Mouse (Mus musculus) ES-E14 (cell line): Measurements from ENCODE around the gene Iqsec1. TPM values are rescaled to one million over a fixed set of nuclear protein-coding genes. Genes with fewer than 3 reads are reported as not detected.

ENCODE experiments used
- DNase-seq: peaks from one replicate; pipeline ENCODE4 v3.0.0-alpha.2; 2013; ENCODE audit warnings: low read depth, low spot score
- H3K27ac ChIP-seq: 2 replicates; pipeline ENCODE4 v1.5.1; 2012; ENCODE audit warnings: low read depth, mild to moderate bottlenecking, low read length, moderate library complexity, mixed read lengths; ENCODE audit not compliant: poor library complexity, insufficient read depth, severe bottlenecking
- H3K36me3 ChIP-seq: 2 replicates; pipeline ENCODE4 v1.6.1; 2012; ENCODE audit warnings: mild to moderate bottlenecking, low read length, moderate library complexity, mixed read lengths; ENCODE audit not compliant: control insufficient read depth, poor library complexity, insufficient read depth, severe bottlenecking
- H3K4me1 ChIP-seq, 2 experiments: fragments of 150-350 bp in 1 of 2; sonication (generic) in 1 of 2; 2 replicates each; pipeline ENCODE4 v1.6.1; 2012; ENCODE audit warnings: low read length in 2 of 2, mild to moderate bottlenecking in 1 of 2, mixed read lengths in 1 of 2; ENCODE audit not compliant: control insufficient read depth in 2 of 2, insufficient read depth in 2 of 2, poor library complexity in 1 of 2
- H3K4me3 ChIP-seq, 2 experiments: fragments of 150-350 bp in 1 of 2; sonication (generic) in 1 of 2; 2 replicates each; pipeline ENCODE4 v1.5.1; 2012; ENCODE audit warnings: low read length in 2 of 2, low read depth in 1 of 2, mild to moderate bottlenecking in 1 of 2, mixed read lengths in 1 of 2; ENCODE audit not compliant: insufficient read depth in 1 of 2, poor library complexity in 1 of 2, severe bottlenecking in 1 of 2
- H3K9ac ChIP-seq: 2 replicates; pipeline ENCODE4 v1.6.1; 2012; ENCODE audit warnings: low read depth, mild to moderate bottlenecking, low read length, mixed read lengths; ENCODE audit not compliant: poor library complexity, insufficient read depth, severe bottlenecking
- H3K9me3 ChIP-seq: fragments of 150-350 bp; sonication (generic); 2 replicates; pipeline ENCODE4 v1.6.1; 2012; ENCODE audit warnings: low read depth, mild to moderate bottlenecking, low read length; ENCODE audit not compliant: control insufficient read depth, insufficient read depth
- CHD2 ChIP-seq: IDR thresholded peaks from 2 replicates; pipeline ENCODE4 v1.6.1; 2014; ENCODE audit warnings: mild to moderate bottlenecking, low read depth, low read length, inconsistent platforms
- HCFC1 ChIP-seq: IDR thresholded peaks from 2 replicates; pipeline ENCODE4 v1.6.1; 2012; ENCODE audit warnings: low read length, inconsistent platforms, borderline replicate concordance; ENCODE audit not compliant: insufficient read depth
- MAFK ChIP-seq: IDR thresholded peaks from 2 replicates; pipeline ENCODE4 v1.6.1; 2014; ENCODE audit warnings: mild to moderate bottlenecking, low read depth, low read length, inconsistent platforms; ENCODE audit not compliant: insufficient read depth
- ZC3H11A ChIP-seq: IDR thresholded peaks from 2 replicates; pipeline ENCODE4 v1.6.1; 2012; ENCODE audit warnings: low read depth, mild to moderate bottlenecking, inconsistent platforms, low read length, borderline replicate concordance
- ZNF384 ChIP-seq: IDR thresholded peaks from 2 replicates; pipeline ENCODE4 v1.6.1; 2012; ENCODE audit warnings: low read depth, low read length, inconsistent platforms
- in situ Hi-C, 2 experiments: fragments of 600-800 bp; cut with MboI; formaldehyde crosslinking; loops; one replicate each; pipeline ENCODE4 v1.15.1; 2025; ENCODE audit warnings: low sequenced_read_pairs in 2 of 2, inconsistent platforms in 1 of 2; ENCODE audit not compliant: unreplicated experiment in 2 of 2
- total RNA-seq: library from RNA; depleted of rRNA; stranded (reverse); fragments of 300-350 nt; gene quantifications from 2 replicates; pipeline ENCODE4 v1.2.3, GENCODE M21; 2012

Gene Iqsec1
- total RNA-seq, 1 experiment: 18.8 TPM

DNA sequence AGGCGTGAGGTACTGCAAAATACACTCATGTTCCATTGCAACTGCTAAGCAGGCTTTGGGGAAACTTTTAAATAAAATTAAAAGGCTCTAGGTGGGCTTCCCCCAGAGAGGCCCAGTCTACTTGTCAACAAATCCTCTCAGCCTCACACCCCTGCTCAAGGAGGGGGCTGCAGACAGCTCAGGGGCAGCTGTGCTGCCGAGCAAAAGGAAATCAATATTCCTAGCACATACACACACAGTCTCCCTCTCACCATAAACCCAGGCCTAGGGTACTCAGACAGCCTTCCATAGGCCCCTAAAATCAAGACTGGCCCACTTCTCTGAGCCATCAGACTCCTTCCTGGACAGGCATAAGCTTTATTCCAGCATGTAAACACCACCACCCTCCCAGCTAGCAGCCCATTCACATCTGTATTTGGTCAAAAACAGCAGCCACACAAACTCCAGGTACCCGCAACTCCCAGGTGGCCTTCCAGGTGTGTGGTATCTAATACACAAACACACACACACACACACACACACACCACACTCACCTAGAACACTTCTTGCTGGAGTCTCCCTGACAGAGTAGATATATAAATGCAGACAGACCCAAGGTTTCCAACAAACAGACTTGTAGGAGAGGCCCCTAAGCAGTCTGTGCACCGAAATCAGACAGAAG is 273.1 kb downstream of the Iqsec1 start:
- H3K4me3 ChIP-seq: peak overlapping the region; percentile 70 to 89
- H3K27ac ChIP-seq: no peak overlapping the region
- H3K9me3 ChIP-seq: no peaks in the 10 kb centered on the region
- TF ChIP-seq ZC3H11A (no peak), HCFC1 (no peak)
- H3K9ac ChIP-seq: peak overlapping the region; percentile 15; the same call in 1 of the 2 replicates
- no peaks in the 10 kb centered on the region for H3K36me3 ChIP-seq
- in situ Hi-C loops: no loop called here
- no peak for DNase-seq
- peaks cover 0 to 5% of the 10 kb centered on the region in 2 experiments; a peak in 1 of 4 replicates for H3K4me1 ChIP-seq

DNA sequence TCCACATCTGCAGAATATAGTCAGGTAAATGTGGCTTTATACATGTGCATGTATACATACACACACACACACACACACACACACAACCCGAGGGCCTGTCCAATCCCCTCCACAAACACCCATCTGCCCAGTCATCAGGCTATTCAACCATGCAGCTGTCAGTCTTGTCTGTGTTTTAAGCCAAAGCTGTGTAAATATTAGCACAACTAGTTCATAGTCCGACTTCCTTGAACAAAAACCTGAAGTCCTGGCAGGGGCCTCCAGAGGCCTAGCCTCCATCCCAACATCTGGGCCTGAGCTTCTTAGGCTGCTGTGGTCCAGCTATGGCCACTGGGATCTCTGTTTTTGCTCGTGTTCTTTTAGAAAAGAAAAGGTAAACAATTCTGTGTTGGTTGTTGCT is 274.8 kb downstream of the Iqsec1 start:
- Histone ChIP-seq H3K36me3 (no peaks in the 10 kb centered on the region), H3K4me3 (no peak overlapping the region), H3K9me3 (no peaks in the 10 kb centered on the region), H3K4me1 (peaks cover 0 to 3% of the 10 kb centered on the region in 2 experiments; a peak in 1 of 4 replicates), H3K9ac (no peak overlapping the region), H3K27ac (no peak overlapping the region)
- no peak for DNase-seq
- no peak for TF ChIP-seq ZC3H11A
- no peak for TF ChIP-seq CHD2
- TF ChIP-seq MAFK: no peak
- in situ Hi-C loops: no loop called here

DNA sequence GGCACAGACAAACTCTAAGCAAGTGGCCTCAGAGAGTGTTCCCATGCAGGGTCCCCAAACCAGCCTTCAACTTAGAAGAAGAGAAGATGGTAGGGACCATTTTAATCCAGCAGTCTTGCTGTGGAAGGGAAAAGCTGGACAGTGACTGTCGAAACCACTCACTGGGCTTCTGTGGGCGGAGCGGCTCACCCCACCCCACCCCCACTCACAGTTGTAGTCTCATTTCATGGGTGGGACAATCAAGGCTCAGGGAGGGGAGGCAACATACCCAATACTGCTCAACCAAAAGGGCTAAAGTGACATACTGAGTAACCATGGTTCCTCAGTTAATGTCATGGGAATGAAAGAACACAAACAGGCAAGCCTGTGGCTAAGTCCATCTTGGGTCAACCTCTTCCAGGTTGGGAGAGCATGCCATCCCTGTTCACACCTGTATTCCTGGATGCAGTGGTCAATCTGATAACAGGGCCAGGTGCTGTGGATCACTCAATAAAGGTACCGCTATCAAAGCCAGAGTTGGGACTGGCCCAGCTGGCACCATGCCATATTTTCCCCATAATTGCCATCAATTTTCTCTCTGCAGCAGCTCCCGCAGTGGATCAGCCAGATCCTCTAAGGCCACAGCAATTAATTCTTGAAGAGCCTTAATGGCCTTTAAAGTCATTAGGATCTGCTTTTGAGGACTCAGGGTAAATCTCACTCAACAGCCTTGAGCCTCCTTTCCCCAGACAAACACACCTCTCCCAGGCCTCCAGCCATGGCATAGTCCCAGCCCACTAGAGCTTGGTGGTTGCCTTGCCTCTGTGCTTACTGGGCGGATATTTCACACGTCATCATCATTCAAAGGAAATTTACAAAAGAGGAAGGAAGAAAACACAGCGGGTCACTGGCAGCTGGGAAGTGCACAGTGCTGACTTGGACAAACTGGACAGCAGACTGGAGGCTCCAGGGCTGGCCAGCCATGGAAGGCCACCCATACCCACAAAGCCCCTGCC is 275.7 kb downstream of the Iqsec1 start:
- Histone ChIP-seq H3K4me3 (no peak overlapping the region), H3K9me3 (no peaks in the 10 kb centered on the region), H3K36me3 (no peaks in the 10 kb centered on the region), H3K9ac (no peak overlapping the region), H3K27ac (no peak overlapping the region), H3K4me1 (peaks cover 0 to 3% of the 10 kb centered on the region in 2 experiments; a peak in 1 of 4 replicates)
- DNase-seq: no peak
- in situ Hi-C loops: no loop called here
- TF ChIP-seq ZC3H11A: no peak
- TF ChIP-seq MAFK: no peak
- no peak for TF ChIP-seq HCFC1
- TF ChIP-seq CHD2: no peak
- no peak for TF ChIP-seq ZNF384

DNA sequence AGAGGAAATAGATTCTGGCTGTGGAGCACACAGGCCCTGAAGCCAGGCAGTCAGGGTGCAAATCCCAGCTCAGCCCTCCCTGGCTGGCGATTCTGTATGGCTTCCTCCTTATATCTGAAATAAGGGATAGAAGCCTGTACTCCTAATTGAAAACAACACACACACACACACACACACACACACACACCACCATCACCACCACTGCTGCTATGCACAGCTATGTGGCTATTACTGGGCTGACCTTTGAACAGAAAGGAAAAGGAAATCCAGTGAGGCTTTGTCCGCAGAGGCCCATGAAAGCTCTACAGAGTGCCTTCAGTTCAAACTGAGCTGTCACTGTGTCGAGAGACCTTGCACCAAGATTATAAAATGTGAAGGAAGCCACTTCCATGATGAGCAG is 276.4 kb downstream of the Iqsec1 start:
- in situ Hi-C loops: no loop called here

More for the DNA sequence above, 276.4 kb downstream of the Iqsec1 start:
- H3K36me3 ChIP-seq: no peaks in the 10 kb centered on the region
- no peak overlapping the region for H3K27ac ChIP-seq
- no peak for DNase-seq
- no peak overlapping the region for H3K4me3 ChIP-seq
- TF ChIP-seq CHD2 (no peak), MAFK (no peak), HCFC1 (no peak), ZNF384 (no peak), ZC3H11A (no peak)
- H3K9me3 ChIP-seq: no peaks in the 10 kb centered on the region
- H3K9ac ChIP-seq: no peak overlapping the region
- peaks cover 0 to 4% of the 10 kb centered on the region in 2 experiments; a peak in 1 of 4 replicates for H3K4me1 ChIP-seq
